Mouse (Mus musculus) brain, adult 2 months (tissue): Measurements from ENCODE around the gene Plp2.
"Not testable (repeated sequence)": the region's sequence is repeated elsewhere in the genome, so short reads cannot be mapped to it uniquely, and the experiment has no call there.

Source experiments
- DNase-seq: peaks from one replicate; pipeline ENCODE4 v3.0.0; 2011; ENCODE audit warnings: low read depth, low spot score

Gene Plp2

DNA sequence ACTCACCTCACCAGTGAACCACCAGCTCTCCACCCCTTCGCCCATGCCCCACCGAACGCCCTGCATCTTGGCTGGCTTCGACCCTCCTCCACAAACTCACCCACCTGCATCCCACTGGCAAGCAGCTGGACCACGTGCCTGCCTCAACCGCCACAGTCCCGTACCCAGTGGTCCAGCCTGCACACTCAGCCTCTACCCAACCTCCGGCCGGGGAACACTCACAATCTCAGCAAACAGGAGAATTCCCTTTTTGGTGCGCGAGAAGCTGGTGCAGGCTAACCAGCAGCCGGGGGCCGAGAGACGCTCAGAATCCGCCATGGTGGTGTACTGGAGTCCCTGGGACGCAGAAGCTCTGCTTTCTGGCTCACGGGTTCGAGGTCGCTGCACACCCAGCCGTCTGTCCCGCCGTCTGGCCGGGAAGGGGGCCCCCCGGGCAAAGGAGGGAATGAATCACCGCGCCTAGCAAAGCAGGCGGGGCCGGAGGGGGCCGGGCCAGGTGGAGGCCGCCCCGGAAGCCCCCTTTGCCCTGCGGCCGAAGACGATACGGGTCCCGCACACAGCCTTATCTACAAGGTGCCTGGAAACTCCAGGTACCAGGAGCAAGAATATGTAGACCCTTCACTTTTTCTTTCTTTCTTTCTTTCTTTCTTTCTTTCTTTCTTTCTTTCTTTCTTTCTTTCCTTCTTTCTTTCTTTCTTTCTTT lies at the start of gene Plp2:
TSS of gene Plp2 (minus strand) at position 470 of the 703 bp plus-strand sequence.
- DNase-seq: no peak

GRCm38 (mm10) chrX:7716058-7716457 lies 44.9 kb upstream of the Plp2 start:
- not testable (repeated sequence) for DNase-seq

GRCm38 (mm10) chrX:7714135-7714899 lies 43.1 kb upstream of the Plp2 start, which contains the start of gene Wdr45:
Gene Wdr45, plus strand, starts transcription at chrX:7714333.
- peak; percentile 99 for DNase-seq

DNA sequence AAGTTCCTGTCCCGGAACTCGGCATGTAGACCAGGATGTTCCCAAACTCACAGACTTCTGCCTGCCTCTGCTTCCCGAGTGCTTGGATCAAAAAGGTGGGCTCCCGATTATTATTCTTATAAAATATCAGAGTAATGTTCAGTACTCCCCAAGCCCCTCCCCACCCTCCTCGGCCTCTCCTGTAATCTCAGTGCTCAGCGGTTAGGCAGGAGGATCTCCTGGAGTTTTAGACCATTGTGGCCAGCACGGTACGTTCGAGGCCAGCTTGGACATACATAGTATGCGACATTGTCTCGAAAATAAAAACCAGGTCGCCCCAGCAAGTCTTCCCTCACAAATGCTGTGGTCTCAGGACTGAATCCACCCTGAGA lies 42.6 kb upstream of the Plp2 start:
- DNase-seq: not testable (repeated sequence)

- peak; percentile 99 for DNase-seq
Measured at GRCm38 (mm10) chrX:7696954-7697381, 25.8 kb upstream of the Plp2 start, which contains the start of gene Gpkow. Gene Gpkow, plus strand, starts transcription at chrX:7697131.

GRCm38 (mm10) chrX:7696520-7696919 lies 25.3 kb upstream of the Plp2 start:
- no peak for DNase-seq

GRCm38 (mm10) chrX:7692862-7693261 lies 21.7 kb upstream of the Plp2 start:
- peak; percentile 50 for DNase-seq

DNA sequence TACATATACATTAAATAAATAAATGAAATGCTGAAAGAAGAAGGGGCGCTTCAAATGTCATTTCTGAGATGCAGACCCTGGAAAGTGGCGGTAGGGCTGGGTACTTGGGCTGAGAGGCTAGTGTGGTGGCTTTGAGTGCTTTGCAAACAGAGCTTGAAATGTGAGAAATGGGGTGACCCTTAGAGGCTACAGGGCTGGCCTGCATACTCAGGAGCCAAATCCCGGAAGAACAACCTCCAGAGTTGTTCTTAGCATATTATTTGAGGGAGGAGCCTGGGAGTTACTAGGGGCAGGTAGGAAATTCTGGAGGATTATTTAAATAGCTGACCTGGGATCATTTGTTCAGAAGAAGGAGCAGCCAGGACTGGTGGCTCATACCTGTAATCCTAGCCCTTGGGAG lies 19.3 kb upstream of the Plp2 start:
- DNase-seq: no peak

- peak; percentile 58 for DNase-seq
Measured at GRCm38 (mm10) chrX:7688321-7688720, 17.1 kb upstream of the Plp2 start.

DNA sequence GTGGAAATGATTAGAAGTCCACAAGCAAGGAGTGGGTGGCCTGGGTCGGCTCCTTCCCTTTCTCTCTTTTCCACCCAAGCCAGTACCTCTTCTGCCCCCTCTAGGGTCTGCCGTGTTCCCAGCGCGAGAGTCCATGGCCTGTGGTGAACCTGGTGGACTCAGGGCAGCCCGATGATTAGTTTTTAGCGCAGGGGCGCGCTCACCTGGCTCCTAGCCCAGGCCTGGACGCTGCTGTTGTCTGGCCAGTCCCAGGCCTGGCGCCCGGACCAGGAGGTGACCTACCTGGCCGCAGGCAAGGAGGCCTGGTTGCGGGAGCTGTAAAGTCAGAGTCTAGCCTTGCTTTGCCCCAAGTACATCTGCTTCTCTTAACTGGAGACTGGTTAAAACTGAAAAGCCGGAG lies 9.7 kb upstream of the Plp2 start, which contains the start of gene Magix:
TSS of gene Magix (minus strand) at position 388 of the 400 bp plus-strand sequence.
- peak; percentile 26 for DNase-seq

DNA sequence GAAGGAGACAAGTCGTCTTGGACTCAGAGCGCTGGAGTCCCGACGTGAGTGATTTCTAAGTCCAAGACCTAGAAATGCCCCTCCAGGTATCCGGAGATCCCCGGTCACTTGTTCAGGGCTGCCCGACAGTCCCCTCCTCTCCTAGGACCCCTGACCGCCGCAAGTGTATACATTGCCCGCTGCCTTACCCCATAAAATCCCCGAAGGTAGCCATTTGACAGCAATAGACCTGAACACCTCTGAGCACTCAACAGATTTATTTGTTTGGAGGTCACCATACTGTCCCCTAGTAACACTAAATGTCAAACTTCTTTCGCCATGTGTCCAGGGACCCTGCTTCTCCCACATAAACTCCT lies 8.8 kb upstream of the Plp2 start:
- DNase-seq: no peak

- peak; percentile 94 for DNase-seq
Measured at GRCm38 (mm10) chrX:7679405-7680056, 8.3 kb upstream of the Plp2 start.

- peak; percentile 47 for DNase-seq
Measured at GRCm38 (mm10) chrX:7678986-7679385, 7.8 kb upstream of the Plp2 start.

GRCm38 (mm10) chrX:7675001-7675380 lies 3.8 kb upstream of the Plp2 start:
- DNase-seq: no peak

- DNase-seq: peak; percentile 36
Measured at GRCm38 (mm10) chrX:7674284-7675000, 3.3 kb upstream of the Plp2 start.

DNA sequence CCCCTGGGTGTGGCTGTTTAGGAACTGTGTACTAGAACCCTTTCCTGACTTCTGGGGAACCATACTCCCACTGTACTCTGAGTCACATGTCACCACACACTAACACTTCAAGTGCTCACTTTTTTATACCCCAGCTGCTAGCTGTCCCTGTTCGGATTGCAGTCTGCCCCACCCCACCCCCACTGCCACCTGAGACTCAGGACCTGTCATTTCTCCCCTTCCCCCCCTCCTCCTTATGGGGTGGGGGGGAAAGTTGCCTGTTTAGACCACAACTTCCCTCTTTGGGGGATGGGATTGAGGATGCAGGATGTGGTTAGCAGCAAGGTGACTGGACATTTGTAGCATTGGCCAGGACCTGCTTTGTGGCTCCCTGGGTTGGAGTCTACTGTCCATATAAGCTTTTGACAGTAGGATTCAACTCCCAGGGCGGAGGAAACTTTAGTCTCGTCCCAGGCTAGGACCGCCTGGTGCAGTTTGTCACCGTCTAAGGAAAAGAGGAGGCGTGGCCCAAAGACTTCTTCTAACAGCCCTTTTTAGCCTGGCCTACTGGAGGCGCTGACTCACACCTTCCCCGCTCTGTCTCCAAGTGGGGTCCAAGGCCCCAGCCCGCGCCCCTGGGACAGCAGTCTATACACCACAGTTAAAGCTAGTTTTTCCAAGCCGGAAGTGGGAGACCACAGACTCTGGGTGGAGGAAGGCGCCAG lies 2.5 kb upstream of the Plp2 start:
- DNase-seq: no peak

DNA sequence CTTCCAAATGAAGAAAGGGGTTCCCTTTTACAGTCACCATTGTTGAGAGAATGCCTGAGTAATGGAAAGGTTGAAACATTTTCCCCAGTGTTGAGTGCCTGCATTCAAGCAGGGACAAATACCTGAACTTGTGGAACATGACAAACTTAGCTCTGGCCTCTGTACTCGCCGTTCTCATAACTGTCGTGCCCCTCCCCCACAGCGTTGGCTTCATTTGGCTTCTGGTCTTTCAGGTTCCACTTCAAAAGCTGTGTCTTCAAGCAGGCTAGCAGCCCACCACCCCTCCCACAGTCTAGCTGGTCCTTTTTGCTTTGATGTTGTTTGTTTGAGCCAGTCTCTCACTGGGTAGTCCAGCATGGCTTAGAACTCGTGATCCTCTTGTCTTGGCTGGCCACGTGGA lies 1.5 kb upstream of the Plp2 start:
- DNase-seq: no peak

DNA sequence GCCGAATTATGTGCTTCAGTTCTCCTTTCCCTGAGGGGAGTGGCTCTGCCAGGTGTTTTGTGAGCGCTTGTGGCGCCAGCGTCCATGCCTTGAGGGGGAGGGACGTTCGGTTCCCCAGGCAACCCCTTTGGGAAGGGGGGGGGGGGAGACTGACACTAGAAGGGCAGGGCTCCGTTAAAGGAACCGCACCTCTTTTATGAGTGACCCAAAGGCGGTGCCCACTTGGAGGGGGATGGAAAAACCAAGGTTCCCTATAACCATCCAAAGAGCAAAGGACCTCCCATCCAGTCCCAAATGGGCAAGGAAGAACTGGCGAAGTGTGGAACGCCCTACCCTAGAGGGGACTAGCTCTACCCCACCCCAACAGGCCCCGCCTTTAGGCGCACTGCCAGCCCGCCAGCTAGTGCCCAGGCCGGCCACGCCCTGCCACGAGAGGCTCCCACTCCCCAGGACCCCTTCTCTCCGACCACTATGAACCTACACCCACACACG lies 754 bp downstream of the Plp2 start:
- peak; percentile 60 for DNase-seq

DNA sequence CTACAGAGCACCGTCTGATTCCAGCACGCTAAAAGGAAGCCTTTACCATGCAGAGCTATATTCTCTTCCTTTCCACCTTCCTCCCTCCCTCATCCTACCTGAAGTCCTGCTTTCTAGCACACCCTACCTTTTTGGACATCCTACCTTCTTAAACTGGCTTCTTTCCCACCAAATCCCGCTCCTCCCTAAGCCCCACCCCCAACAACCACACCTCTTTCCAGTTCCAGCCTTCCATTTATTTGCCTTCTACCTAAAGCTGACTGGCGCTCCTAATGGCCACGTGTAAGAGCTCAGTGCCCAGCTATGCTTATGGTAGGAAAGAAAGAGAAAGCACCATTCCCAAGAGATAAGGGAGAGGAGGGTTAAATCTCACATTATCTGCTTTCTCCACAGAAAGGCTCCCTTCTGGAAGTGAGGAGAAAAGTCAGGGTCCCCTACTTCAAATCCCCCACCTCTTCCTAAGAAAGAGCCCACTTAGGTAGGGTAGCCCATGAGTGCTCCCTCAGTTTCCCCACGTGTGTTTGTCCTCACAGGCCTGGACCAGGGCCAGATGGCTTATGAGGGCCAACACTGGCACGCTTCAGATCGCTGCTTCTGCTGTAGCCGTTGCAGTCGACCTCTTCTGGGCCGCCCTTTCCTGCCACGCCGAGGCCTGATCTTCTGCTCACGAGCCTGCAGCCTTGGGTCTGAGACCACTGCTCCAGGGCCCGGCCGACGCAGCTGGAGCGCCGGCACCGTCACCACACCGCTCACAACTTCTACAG lies 5.3 kb downstream of the Plp2 start:
- DNase-seq: no peak

GRCm38 (mm10) chrX:7664791-7665190 lies 6.4 kb downstream of the Plp2 start:
- peak; percentile 90 for DNase-seq
